Mouse (Mus musculus): ENCODE measurements around the gene Tysnd1. TPM values are rescaled to one million over a fixed set of nuclear protein-coding genes. Genes with fewer than 3 reads are reported as not detected.

The Tysnd1 gene
- polyA plus RNA-seq, 1 experiment from 2014 or later, result 37.4 TPM

DNA sequence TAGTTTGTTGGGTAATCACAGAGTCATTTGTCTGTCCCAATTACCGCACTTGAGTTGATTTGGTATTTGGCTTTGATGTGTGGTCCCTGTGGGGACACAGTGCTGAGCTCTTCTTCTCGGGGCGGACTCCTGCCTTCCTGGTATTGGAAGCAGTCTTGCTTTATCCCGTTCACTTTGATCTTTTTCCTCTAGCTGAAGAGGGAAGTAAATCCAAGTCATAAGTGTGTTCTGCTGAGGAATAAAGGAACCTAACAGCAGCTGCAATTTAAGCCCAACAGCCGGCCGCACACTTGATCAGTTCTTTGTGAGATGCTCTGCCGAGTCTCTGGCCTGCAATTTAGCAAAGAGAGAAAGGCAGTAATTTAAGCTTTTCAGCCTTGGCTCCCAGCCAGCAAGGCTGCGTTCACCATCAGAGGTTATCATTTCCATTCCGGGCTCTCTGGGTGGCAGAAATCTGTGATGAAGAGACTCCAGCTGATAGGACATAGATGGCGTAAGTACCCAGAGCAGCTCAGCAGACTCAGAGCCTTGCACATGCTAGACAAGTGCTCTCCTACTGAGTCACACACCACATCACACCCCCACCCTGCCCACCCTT is 32.8 kb upstream of the Tysnd1 start:
- Histone ChIP-seq H3K9me3 (replicated peaks) (no peaks in the 10 kb centered on the region), H3K27me3 (no peaks in the 10 kb centered on the region), H3K4me1 (no peaks in the 10 kb centered on the region), H3K9ac (no peak overlapping the region), H3K27ac (0 out of 2 replicates have a peak overlapping the region, but pooled peaks have one; percentile 17), H3K4me2 (replicated peaks) (no peak overlapping the region), H3K4me3 (no peak overlapping the region), H3K36me3 (peaks cover 64% of the 10 kb centered on the region)
- WGBS, result 78% methylated on average over 10 of the region's 10 CpGs
- no peak for ATAC-seq (ENCODE audit: low FRiP score)

DNA sequence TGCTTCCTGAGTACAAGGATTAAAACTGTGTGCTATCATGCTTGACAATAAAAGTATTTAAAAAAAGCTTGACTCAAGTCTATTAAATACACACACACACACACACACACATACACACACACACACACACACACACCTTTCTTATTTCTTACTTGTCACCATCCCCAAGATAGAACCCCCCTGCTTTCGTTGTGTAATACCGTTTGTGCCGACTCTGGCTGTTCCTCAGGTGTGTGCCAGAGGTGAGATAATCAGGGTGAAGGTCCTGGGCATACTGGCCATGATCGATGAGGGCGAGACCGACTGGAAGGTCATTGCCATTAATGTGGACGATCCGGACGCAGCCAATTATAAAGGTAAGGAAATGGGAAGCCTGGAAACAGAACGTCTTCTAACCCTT is 30.2 kb upstream of the Tysnd1 start:
- Histone ChIP-seq H3K4me3 (no peak overlapping the region), H3K36me3 (peaks cover 84% of the 10 kb centered on the region), H3K9ac (no peak overlapping the region), H3K9me3 (replicated peaks) (no peaks in the 10 kb centered on the region), H3K27ac (no peak overlapping the region), H3K4me2 (replicated peaks) (no peak overlapping the region), H3K4me1 (no peaks in the 10 kb centered on the region), H3K27me3 (no peaks in the 10 kb centered on the region)
- no peak for ATAC-seq (ENCODE audit: low FRiP score)
- 97% methylated on average over 10 of the region's 10 CpGs for WGBS

DNA sequence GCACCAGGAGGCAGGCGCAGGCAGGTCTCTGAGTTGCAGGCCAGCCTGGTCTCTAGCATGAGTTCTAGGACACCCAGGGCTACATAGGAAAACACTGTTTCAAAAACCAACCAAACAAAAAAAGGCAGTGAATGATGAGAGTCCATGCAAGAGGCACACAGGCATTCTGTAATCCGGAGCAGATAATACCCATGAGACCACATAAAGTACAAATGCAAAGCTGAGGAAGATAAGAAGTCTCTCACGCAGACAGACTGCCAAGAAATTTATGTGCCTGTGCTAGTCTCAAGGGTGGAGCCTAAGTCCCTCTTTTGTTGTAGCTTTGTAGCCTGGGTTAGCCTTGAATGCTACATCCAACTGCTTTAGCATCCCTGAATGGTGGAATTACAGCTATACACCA is 29.7 kb upstream of the Tysnd1 start:
- H3K27ac ChIP-seq, result no peak overlapping the region
- no peaks in the 10 kb centered on the region for H3K4me1 ChIP-seq
- 92% methylated on average over 3 of the region's 3 CpGs for WGBS
- no peaks in the 10 kb centered on the region for H3K9me3 ChIP-seq (replicated peaks)
- H3K27me3 ChIP-seq, result no peaks in the 10 kb centered on the region
- no peak overlapping the region for H3K4me3 ChIP-seq
- H3K9ac ChIP-seq, result no peak overlapping the region
- peaks cover 87% of the 10 kb centered on the region for H3K36me3 ChIP-seq
- H3K4me2 ChIP-seq (replicated peaks), result no peak overlapping the region
- no peak for ATAC-seq (ENCODE audit: low FRiP score)

DNA sequence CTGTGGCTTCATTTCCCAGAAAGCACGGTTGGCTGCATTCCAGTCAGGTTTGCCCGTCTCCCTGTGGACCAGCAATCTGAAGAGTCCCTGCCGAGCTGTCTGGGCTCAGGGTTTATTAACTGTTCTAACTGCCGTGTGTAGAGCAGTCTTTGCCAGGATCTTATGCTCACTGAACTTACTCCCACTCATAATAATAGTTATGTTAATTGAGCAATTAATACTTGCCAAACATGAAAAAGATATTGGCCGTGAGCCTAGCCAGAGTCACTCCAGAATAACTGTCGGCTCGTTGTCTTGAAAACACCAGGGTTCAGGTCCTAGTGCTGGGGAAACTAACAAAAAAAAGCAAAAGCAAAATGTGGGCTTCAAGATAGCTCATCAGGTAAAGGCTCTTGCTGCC is 26.0 kb upstream of the Tysnd1 start:
- no peak overlapping the region for H3K27ac ChIP-seq
- no peaks in the 10 kb centered on the region for H3K27me3 ChIP-seq
- peaks cover 82% of the 10 kb centered on the region for H3K36me3 ChIP-seq
- no peaks in the 10 kb centered on the region for H3K4me1 ChIP-seq
- WGBS, result 67% methylated on average over 7 of the region's 7 CpGs
- no peak overlapping the region for H3K9ac ChIP-seq
- H3K4me2 ChIP-seq (replicated peaks), result no peak overlapping the region
- no peak overlapping the region for H3K4me3 ChIP-seq
- peak; percentile 50; the same call in 1 of the 2 replicates for ATAC-seq (ENCODE audit: low FRiP score)
- H3K9me3 ChIP-seq (replicated peaks), result no peaks in the 10 kb centered on the region

DNA sequence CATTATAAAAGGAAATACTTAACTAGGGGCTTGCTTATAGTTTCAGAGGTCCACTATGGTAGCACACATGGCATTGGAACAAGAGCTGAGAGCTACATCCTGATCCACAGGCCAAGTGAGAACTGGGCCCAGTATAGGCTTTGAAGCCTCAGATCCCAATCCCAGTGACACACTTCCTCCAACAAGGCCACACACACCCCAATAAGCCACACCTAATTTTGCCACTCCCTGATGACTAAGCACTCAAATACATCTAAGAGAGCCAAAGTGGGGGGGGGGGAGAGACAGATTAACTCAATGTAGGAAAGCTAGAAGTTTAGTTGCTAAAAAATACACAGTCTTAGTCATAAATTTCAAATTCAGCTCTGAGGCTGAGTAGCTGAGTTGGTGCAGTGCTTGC is 25.4 kb upstream of the Tysnd1 start:
- Histone ChIP-seq H3K4me1 (no peaks in the 10 kb centered on the region), H3K27ac (no peak overlapping the region), H3K9me3 (replicated peaks) (no peaks in the 10 kb centered on the region), H3K4me2 (replicated peaks) (no peak overlapping the region), H3K36me3 (peaks cover 82% of the 10 kb centered on the region), H3K27me3 (no peaks in the 10 kb centered on the region), H3K4me3 (no peak overlapping the region), H3K9ac (no peak overlapping the region)
- ATAC-seq (ENCODE audit: low FRiP score), result no peak

DNA sequence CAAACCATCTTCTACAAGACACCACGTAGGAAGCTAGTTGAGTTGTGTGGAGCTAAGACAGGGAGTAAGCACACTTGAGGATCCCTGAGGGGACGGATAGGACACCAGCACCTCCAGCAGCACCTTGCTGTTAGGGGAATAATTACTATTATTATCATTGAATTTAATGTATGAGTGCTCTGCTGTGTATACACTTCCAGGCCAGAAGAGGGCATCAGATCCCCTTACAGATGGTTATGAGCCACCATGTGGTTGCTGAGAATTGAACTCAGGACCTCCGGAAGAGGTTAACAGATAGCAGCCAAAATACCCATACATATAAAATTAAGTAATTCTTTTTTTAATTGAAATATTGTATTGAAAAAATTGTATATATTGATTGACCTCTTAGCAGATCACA is 24.6 kb upstream of the Tysnd1 start:
- H3K36me3 ChIP-seq, result peaks cover 80% of the 10 kb centered on the region

DNA sequence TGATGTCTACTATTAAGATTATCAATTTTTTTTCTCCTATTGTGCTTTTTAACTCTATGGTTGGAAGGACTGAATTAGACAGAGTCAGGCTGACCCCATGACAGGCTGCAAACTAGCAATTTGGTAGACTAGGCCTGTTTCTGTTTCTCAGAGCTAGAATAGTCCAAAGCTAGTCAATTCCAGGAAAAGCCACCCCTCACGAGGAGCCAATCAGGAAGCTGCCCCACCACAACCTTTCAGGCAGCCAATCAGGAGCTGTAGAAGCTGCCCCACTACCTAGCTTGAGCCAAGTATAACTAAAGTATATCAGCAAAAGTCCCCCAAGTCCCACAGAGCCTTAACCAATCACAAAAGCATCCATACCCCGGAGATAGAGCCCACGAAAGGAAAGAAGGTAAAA is 19.4 kb upstream of the Tysnd1 start:
- 74% methylated on average over 3 of the region's 3 CpGs for WGBS
- H3K9ac ChIP-seq, result no peak overlapping the region
- peaks cover 35% of the 10 kb centered on the region for H3K36me3 ChIP-seq
- H3K27me3 ChIP-seq, result no peaks in the 10 kb centered on the region
- H3K27ac ChIP-seq, result no peak overlapping the region
- no peak for ATAC-seq (ENCODE audit: low FRiP score)
- no peak overlapping the region for H3K4me3 ChIP-seq
- no peak overlapping the region for H3K4me2 ChIP-seq (replicated peaks)
- no peaks in the 10 kb centered on the region for H3K9me3 ChIP-seq (replicated peaks)
- H3K4me1 ChIP-seq, result peaks cover 9% of the 10 kb centered on the region

More for the DNA sequence above, 24.6 kb upstream of the Tysnd1 start:
- no peak overlapping the region for H3K27ac ChIP-seq
- H3K4me3 ChIP-seq, result no peak overlapping the region
- no peaks in the 10 kb centered on the region for H3K4me1 ChIP-seq
- no peak for ATAC-seq (ENCODE audit: low FRiP score)
- H3K4me2 ChIP-seq (replicated peaks), result no peak overlapping the region
- H3K9ac ChIP-seq, result no peak overlapping the region
- WGBS, result 98% methylated on average over 3 of the region's 3 CpGs
- no peaks in the 10 kb centered on the region for H3K27me3 ChIP-seq
- no peaks in the 10 kb centered on the region for H3K9me3 ChIP-seq (replicated peaks)

DNA sequence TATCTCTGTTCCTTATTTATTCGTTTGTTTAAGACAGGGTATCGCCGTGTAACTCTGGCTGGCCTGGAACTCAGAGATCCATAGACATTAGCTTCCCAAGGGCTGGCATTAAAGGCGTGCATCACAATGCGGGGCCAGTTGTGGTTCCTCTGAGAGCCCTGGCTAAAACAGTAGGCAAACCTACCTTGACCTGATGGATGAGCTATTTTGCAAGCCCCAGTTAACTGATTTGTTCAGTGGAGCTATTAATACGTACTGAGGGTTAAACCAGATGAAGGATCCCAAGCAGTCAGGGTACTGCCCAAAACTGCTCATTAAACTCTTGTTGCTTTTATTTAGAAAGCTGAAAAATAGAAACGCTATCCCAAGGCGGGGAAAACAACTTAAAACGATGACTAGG is 15.8 kb upstream of the Tysnd1 start:
- Histone ChIP-seq H3K9ac (peak overlapping the region; percentile 99), H3K9me3 (replicated peaks) (no peaks in the 10 kb centered on the region), H3K4me2 (replicated peaks) (peak overlapping the region; percentile 93), H3K27ac (peak overlapping the region; percentile 64), H3K4me1 (peaks cover 16% of the 10 kb centered on the region), H3K4me3 (peak overlapping the region; percentile 98), H3K27me3 (no peaks in the 10 kb centered on the region), H3K36me3 (peaks cover 10% of the 10 kb centered on the region)
- 41% methylated on average over 9 of the region's 9 CpGs for WGBS
- peak; percentile 30 for ATAC-seq (ENCODE audit: low FRiP score)

DNA sequence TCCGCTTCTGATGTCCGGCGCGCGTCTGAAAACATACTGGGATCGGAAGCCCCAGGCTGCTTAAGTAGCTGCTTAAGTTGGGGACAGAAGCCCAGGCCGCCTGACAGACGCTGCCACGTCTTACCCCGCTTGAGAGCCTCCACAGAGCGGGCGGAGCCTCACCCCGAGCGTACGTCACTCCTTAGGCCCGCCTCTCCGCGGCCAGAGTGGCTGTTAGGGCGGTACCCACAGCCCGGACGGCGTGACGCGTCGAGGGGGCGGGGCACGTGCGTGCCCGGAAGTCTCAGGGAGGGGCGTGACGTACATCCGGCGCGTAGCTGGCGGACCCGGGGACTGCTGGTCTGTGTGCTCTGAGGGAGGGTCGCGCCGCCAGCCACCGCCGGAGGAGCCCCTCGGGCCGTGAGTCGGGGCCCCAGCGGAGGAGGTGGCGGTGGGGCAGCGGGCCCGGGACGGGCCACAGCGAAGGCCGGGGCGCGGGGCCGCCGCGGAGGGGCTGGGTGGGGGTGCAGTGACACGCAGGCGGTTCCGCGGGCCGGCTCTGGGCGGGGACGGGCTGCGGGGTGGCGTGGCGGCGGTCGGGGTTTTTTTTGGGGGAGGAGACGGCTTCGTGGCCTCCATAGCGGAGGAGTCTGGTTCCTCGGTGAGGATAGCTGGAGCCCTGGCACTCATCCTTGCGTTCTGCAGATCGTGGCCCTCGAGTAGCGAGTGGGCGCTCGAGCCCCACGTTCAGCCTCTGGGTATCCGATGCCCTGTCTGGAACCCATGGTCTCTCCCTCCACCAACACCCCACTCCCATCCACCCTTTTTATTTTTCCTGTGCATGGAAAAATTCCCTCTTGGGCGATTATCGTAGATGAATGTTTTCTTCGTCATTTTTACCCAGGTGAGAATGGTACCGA is 15.1 kb upstream of the Tysnd1 start, which contains the start of gene Sar1a:
Gene Sar1a, plus strand, starts transcription at position 285 of the 899 bp plus-strand sequence.
- Histone ChIP-seq H3K4me2 (replicated peaks) (peak within 1 kb of the TSS; percentile 93), H3K27ac (peak within 1 kb of the TSS; percentile 83), H3K9me3 (replicated peaks) (no peaks in the 10 kb centered on the region), H3K4me3 (peak within 1 kb of the TSS; percentile 98), H3K4me1 (peaks cover 16% of the 10 kb centered on the region), H3K9ac (peak within 1 kb of the TSS; percentile 99), H3K27me3 (no peaks in the 10 kb centered on the region), H3K36me3 (peaks cover 9% of the 10 kb centered on the region)
- WGBS, result under 1% methylated on average over 65 of the region's 84 CpGs
- ATAC-seq (ENCODE audit: low FRiP score), result peak; percentile 100

DNA sequence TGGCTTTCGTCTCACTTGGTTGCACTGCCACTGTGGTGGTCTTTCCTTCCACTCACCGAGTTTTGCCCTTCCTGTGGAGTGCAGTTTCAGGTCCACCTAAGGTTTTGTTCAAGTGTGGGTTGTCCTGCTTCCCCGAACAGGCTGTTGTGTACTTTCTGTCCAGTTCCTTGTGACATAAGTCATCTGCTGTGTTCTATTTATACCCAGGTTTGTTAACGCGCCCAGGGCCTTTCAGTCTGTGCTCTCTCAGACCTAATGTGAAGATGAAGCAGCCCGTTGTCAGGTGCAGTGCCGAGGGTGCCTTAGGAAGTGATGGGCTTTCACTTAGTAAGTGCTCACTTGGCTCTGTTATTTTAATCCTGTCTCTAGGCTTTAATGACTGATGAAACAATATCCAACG is 5.9 kb upstream of the Tysnd1 start:
- no peak for ATAC-seq (ENCODE audit: low FRiP score)
- Histone ChIP-seq H3K4me2 (replicated peaks) (no peak overlapping the region), H3K27ac (no peak overlapping the region), H3K27me3 (no peaks in the 10 kb centered on the region), H3K4me3 (no peak overlapping the region), H3K9ac (no peak overlapping the region), H3K9me3 (replicated peaks) (no peaks in the 10 kb centered on the region), H3K36me3 (peaks cover 82% of the 10 kb centered on the region), H3K4me1 (no peaks in the 10 kb centered on the region)
- WGBS, result 92% methylated on average over 8 of the region's 8 CpGs

DNA sequence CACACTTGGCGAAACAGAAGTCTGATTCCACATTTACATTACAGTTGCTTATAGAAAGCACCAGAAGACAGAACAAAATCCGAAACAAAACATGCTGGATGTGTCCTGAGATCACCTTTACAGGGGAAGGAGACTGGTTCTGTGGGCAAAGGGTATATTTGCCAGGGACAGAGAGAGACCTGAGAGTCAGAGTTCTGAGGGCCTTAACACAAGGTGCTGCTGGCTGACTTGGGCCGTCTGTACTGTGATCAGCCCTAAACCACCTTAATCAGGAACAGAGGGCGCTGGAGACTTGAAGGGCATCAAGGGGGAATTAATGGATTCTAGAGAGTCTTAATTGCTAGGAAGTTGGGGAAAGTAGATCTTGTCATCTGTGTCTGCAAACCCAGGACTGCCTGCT is 1.8 kb upstream of the Tysnd1 start:
- Histone ChIP-seq H3K4me1 (peaks cover 20% of the 10 kb centered on the region), H3K4me3 (no peak overlapping the region), H3K27ac (no peak overlapping the region), H3K27me3 (0 out of 2 replicates have a peak, but pooled peaks cover 4% of the 10 kb centered on the region), H3K9ac (no peak overlapping the region), H3K36me3 (peaks cover 53% of the 10 kb centered on the region), H3K4me2 (replicated peaks) (no peak overlapping the region), H3K9me3 (replicated peaks) (no peaks in the 10 kb centered on the region)
- ATAC-seq (ENCODE audit: low FRiP score), result no peak
- 79% methylated on average over 4 of the region's 4 CpGs for WGBS

DNA sequence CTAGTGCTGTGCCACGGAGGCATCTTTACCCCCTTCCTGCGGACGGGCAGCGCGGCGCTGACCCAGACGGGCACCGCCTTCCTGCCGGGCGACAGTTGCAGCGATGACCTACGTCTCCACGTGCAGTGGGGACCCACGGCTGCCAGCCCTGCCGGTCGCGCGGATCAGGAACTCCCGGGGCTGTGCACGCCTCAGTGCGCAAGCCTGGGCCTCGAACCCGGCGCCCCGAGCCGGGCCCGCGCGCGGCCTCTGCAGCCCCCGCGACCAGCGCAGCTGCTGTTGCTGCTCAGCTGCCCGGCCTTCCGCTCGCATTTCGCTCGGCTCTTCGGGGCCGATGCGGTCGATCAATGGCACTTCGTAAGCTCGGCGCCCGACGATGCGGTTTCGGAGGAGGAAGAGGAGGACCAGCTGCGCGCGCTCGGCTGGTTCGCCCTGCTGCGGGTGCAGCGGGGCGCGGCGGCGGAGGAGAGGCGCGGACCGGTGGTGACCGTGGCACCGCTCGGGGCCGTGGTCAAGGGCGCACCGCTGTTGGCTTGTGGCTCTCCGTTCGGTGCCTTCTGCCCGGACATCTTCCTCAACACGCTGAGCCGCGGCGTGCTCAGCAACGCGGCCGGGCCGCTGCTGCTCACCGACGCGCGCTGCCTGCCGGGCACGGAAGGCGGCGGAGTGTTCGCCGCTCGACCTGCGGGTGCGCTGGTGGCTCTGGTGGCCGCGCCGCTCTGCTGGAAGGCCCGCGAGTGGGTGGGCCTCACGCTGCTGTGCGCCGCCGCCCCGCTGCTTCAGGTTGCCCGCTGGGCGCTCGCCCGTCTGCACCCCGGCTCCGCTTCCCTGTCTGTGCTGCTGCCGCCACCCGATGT is 617 bp downstream of the Tysnd1 start:
- under 1% methylated on average over 109 of the region's 111 CpGs for WGBS
- no peaks in the 10 kb centered on the region for H3K9me3 ChIP-seq (replicated peaks)
- peak overlapping the region; percentile 48 for H3K27ac ChIP-seq
- H3K4me3 ChIP-seq, result peak overlapping the region; percentile 96
- H3K4me2 ChIP-seq (replicated peaks), result peak overlapping the region; percentile 100
- peaks cover 38% of the 10 kb centered on the region for H3K36me3 ChIP-seq
- H3K4me1 ChIP-seq, result peaks cover 20% of the 10 kb centered on the region
- ATAC-seq (ENCODE audit: low FRiP score), result peak; percentile 63; the same call in 1 of the 2 replicates
- H3K9ac ChIP-seq, result peak overlapping the region; percentile 82
- H3K27me3 ChIP-seq, result 0 out of 2 replicates have a peak, but pooled peaks cover 4% of the 10 kb centered on the region
